Mouse (Mus musculus) erythroblast, adult 5-6 weeks (primary cell): ENCODE results near the gene Eif2a. TPM values are rescaled to one million over a fixed set of nuclear protein-coding genes. Genes with fewer than 3 reads are reported as not detected.

Source experiments
- ATAC-seq: replicated peaks from 2 replicates; pipeline ENCODE4 v1.8.0; 2016; ENCODE audit warnings: moderate number of reproducible peaks, mild to moderate bottlenecking, moderate TSS enrichment, inconsistent platforms; ENCODE audit not compliant: poor library complexity, low FRiP score, severe bottlenecking
- total RNA-seq, 2 experiments: library from RNA; stranded (forward) in 1 of 2; stranded (reverse) in 1 of 2; fragments of 150-400 nt in 1 of 2; fragments of 200-764, 138-1000 nt in 1 of 2; gene quantifications; 2 replicates each; pipeline versions ENCODE4 v1.2.3 to v1.2.4; 2015 to 2017; ENCODE audit warnings: low replicate concordance in 2 of 2

Gene Eif2a
- total RNA-seq (2015; ENCODE audit: low replicate concordance) (53.5 and 72.8 TPM in 2 replicates), total RNA-seq (2017; ENCODE audit: low replicate concordance) (20.9 and 26.5 TPM in 2 replicates)

GRCm38 (mm10) chr3:58525652-58526407 is at the start of gene Eif2a, which contains the start of gene Serp1:
Gene Eif2a, plus strand, starts transcription at chr3:58525821.
Gene Serp1, minus strand, starts transcription at chr3:58525892.
- ATAC-seq: peak; percentile 98

- ATAC-seq: no peak
These were observed 46.7 kb upstream of the Eif2a start for GRCm38 (mm10) chr3:58478755-58479455.

- ATAC-seq: peak; percentile 87
These were observed 39.7 kb upstream of the Eif2a start for GRCm38 (mm10) chr3:58485883-58486282.

GRCm38 (mm10) chr3:58487121-58487520 is 38.5 kb upstream of the Eif2a start:
- no peak for ATAC-seq

- ATAC-seq: no peak
These were observed 37.4 kb upstream of the Eif2a start for GRCm38 (mm10) chr3:58487999-58488775.

GRCm38 (mm10) chr3:58490787-58491186 is 34.8 kb upstream of the Eif2a start:
- no peak for ATAC-seq

GRCm38 (mm10) chr3:58493621-58494020 is 32.0 kb upstream of the Eif2a start:
- ATAC-seq: no peak

- ATAC-seq: no peak
These were observed 23.7 kb upstream of the Eif2a start for GRCm38 (mm10) chr3:58501961-58502360.

- no peak for ATAC-seq
These were observed 21.8 kb upstream of the Eif2a start for GRCm38 (mm10) chr3:58503720-58504333.

GRCm38 (mm10) chr3:58504676-58505075 is 20.9 kb upstream of the Eif2a start:
- ATAC-seq: no peak

- no peak for ATAC-seq
These were observed 17.4 kb upstream of the Eif2a start for GRCm38 (mm10) chr3:58508020-58508750.

GRCm38 (mm10) chr3:58511581-58511980 is 14.0 kb upstream of the Eif2a start:
- ATAC-seq: no peak

GRCm38 (mm10) chr3:58512740-58513139 is 12.9 kb upstream of the Eif2a start:
- no peak for ATAC-seq

- no peak for ATAC-seq
These were observed 12.1 kb upstream of the Eif2a start for GRCm38 (mm10) chr3:58513483-58513882.

- no peak for ATAC-seq
These were observed 9.5 kb upstream of the Eif2a start for GRCm38 (mm10) chr3:58515947-58516601.

GRCm38 (mm10) chr3:58516602-58516976 is 9.0 kb upstream of the Eif2a start:
- ATAC-seq: no peak

GRCm38 (mm10) chr3:58517258-58517657 is 8.4 kb upstream of the Eif2a start:
- ATAC-seq: no peak

GRCm38 (mm10) chr3:58517800-58518199 is 7.8 kb upstream of the Eif2a start:
- ATAC-seq: no peak

GRCm38 (mm10) chr3:58518962-58519361 is 6.7 kb upstream of the Eif2a start:
- no peak for ATAC-seq
